Mouse (Mus musculus): ENCODE measurements at regions not wholly inside any gene's neighbourhood (a gene's known extent, or its start where the extent isn't known, plus 50 kb on each side); places are given as distances from the start of the nearest gene placed in this dataset.

DNA sequence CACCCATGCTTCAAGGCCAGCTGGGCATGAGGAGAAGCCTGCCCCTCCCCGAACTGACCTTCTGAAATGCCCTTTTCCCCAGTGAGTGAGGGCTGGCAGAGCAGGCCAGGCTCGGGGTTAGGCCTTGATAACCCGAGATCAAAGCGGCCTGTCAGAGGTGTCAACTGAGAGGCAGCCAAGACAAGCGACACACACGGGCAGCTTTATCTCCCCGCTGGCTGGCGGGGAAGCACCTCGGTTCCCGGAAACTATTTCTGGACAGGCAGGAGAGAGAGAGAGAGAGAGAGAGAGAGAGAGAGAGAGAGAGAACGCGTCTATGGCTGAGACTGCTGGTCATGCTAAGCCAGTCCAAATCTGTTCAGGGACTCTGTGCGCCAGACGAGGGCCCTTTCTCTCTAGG lies 95.3 kb upstream of the Tbx3 start:
- Histone ChIP-seq H3K27me3 (replicated peaks; ENCODE audit: control insufficient read depth, insufficient read depth, low read length) (no peaks in the 10 kb centered on the region), H3K36me3 (ENCODE audit: control insufficient read depth, insufficient read depth, low read length) (no peaks in the 10 kb centered on the region), H3K4me3 (ENCODE audit: low read depth, low read length) (no peak overlapping the region), H3K9me3 (ENCODE audit: control insufficient read depth, low read length) (peaks cover 13% of the 10 kb centered on the region; the same call in 1 of the 2 replicates), H3K4me2 (ENCODE audit: low read length) (no peak overlapping the region), H3K4me1 (replicated peaks; ENCODE audit: control insufficient read depth, insufficient read depth, low read length) (no peaks in the 10 kb centered on the region), H3K9ac (ENCODE audit: low read length) (no peak overlapping the region), H3K27ac (ENCODE audit: low read depth) (no peak overlapping the region)
- 16% methylated on average over 14 of the region's 14 CpGs for WGBS
- DNase-seq (ENCODE audit: low spot score) (no peak), ATAC-seq (replicated peaks; ENCODE audit: low FRiP score, low TSS enrichment, low read depth) (0 out of 2 replicates have a peak, but pooled peaks have one; percentile 40)

DNA sequence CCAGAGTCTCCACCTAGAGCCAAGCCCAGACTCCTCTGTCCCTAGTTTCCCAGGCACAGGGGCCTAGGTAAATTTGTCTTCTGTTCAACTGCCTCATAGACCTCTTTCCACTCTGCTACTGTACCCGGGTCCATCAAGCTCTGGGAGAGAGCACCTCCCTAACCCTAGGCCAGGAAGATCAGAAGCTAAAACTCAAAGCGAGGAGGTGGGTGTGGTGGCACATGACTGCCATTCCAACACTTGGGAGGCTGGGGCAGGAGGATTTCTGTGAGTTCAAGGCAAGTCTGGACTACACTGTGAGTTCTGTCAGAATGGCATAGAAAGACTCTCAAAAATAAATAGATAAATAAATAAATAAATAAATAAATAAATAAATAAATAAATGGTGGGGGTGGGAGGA lies 91.2 kb upstream of the Tbx3 start:
- DNase-seq (ENCODE audit: low spot score) (no peak), ATAC-seq (replicated peaks; ENCODE audit: low FRiP score, low TSS enrichment, low read depth) (no peak)
- no peaks in the 10 kb centered on the region for H3K9me3 ChIP-seq (ENCODE audit: control insufficient read depth, low read length)
- H3K27me3 ChIP-seq (replicated peaks; ENCODE audit: control insufficient read depth, insufficient read depth, low read length), result no peaks in the 10 kb centered on the region
- WGBS, result 90% methylated on average over 2 of the region's 2 CpGs
- H3K9ac ChIP-seq (ENCODE audit: low read length), result no peak overlapping the region
- no peak overlapping the region for H3K27ac ChIP-seq (ENCODE audit: low read depth)
- no peak overlapping the region for H3K4me2 ChIP-seq (ENCODE audit: low read length)
- H3K4me3 ChIP-seq (ENCODE audit: low read depth, low read length), result no peak overlapping the region
- no peaks in the 10 kb centered on the region for H3K4me1 ChIP-seq (replicated peaks; ENCODE audit: control insufficient read depth, insufficient read depth, low read length)
- no peaks in the 10 kb centered on the region for H3K36me3 ChIP-seq (ENCODE audit: control insufficient read depth, insufficient read depth, low read length)

DNA sequence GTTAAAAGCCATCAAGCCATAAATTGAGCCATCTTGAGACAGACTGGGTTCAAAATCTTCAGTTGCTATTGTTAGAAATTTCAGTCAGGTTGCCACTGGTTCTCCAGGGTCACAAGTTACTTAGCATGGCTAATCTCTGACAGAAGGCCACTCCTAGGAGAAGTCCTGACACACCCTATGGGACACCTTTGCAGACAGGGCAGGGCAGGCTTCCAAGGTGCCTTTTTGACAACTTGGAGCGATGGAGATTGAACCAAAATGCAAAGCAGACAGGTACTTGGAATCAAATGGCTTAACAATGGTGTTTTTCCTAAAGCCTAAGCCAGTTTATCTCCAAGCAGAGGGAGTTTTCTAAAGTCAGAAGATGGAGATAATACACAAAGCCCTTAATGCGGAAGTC lies 90.7 kb upstream of the Tbx3 start:
- H3K27me3 ChIP-seq (replicated peaks; ENCODE audit: control insufficient read depth, insufficient read depth, low read length), result no peaks in the 10 kb centered on the region
- H3K4me2 ChIP-seq (ENCODE audit: low read length), result no peak overlapping the region
- WGBS, result 69% methylated on average over 2 of the region's 2 CpGs
- no peak for DNase-seq (ENCODE audit: low spot score)
- ATAC-seq (replicated peaks; ENCODE audit: low FRiP score, low TSS enrichment, low read depth), result no peak
- no peak overlapping the region for H3K9ac ChIP-seq (ENCODE audit: low read length)
- H3K36me3 ChIP-seq (ENCODE audit: control insufficient read depth, insufficient read depth, low read length), result no peaks in the 10 kb centered on the region
- H3K4me1 ChIP-seq (replicated peaks; ENCODE audit: control insufficient read depth, insufficient read depth, low read length), result no peaks in the 10 kb centered on the region
- H3K4me3 ChIP-seq (ENCODE audit: low read depth, low read length), result no peak overlapping the region
- no peak overlapping the region for H3K27ac ChIP-seq (ENCODE audit: low read depth)
- H3K9me3 ChIP-seq (ENCODE audit: control insufficient read depth, low read length), result no peaks in the 10 kb centered on the region

DNA sequence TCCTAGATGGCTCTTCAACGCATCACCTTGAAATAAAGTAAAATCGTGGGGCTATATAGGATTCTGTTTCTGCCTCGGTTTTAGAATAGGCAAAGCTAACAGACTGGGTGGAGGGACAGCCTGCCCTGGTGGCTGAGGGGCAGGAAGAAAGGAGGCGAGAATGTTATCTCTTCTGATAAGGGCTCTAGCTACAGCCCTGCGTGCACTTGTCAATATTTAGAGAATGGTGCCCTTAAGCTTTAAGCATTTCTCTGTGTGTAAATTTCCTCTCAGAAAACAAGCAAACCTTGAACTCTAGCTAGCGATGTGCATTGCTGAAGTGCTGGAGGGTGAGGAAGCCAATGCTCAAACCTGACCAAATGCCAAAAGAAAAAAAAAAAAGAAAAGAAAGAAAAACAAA lies 90.1 kb upstream of the Tbx3 start:
- H3K27me3 ChIP-seq (replicated peaks; ENCODE audit: control insufficient read depth, insufficient read depth, low read length), result no peaks in the 10 kb centered on the region
- no peak overlapping the region for H3K4me3 ChIP-seq (ENCODE audit: low read depth, low read length)
- no peak overlapping the region for H3K27ac ChIP-seq (ENCODE audit: low read depth)
- H3K9ac ChIP-seq (ENCODE audit: low read length), result no peak overlapping the region
- ATAC-seq (replicated peaks; ENCODE audit: low FRiP score, low TSS enrichment, low read depth), result no peak
- no peak for DNase-seq (ENCODE audit: low spot score)
- WGBS, result 44% methylated on average over 6 of the region's 6 CpGs
- no peaks in the 10 kb centered on the region for H3K9me3 ChIP-seq (ENCODE audit: control insufficient read depth, low read length)
- H3K4me2 ChIP-seq (ENCODE audit: low read length), result no peak overlapping the region
- H3K36me3 ChIP-seq (ENCODE audit: control insufficient read depth, insufficient read depth, low read length), result no peaks in the 10 kb centered on the region
- no peaks in the 10 kb centered on the region for H3K4me1 ChIP-seq (replicated peaks; ENCODE audit: control insufficient read depth, insufficient read depth, low read length)

DNA sequence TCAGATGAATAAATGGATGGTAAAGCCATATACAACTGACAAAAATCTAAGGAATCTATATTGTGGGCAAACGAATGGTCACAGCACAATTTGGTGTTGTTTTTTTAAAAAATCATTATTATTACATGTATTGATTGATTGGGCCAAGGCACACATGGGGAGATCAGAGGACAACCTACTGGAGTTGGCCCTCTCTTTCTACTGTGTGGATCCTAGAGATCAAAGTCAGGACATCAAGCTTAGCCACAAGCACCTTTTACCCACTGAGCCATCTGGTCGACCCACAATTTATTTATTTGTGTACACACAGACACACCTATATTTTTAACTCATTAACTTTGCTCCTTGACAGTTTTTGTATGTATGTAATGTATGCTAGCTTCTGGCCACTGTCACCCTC lies 89.7 kb upstream of the Tbx3 start:
- no peaks in the 10 kb centered on the region for H3K9me3 ChIP-seq (ENCODE audit: control insufficient read depth, low read length)
- H3K4me2 ChIP-seq (ENCODE audit: low read length), result no peak overlapping the region
- H3K4me1 ChIP-seq (replicated peaks; ENCODE audit: control insufficient read depth, insufficient read depth, low read length), result no peaks in the 10 kb centered on the region
- H3K27ac ChIP-seq (ENCODE audit: low read depth), result no peak overlapping the region
- H3K27me3 ChIP-seq (replicated peaks; ENCODE audit: control insufficient read depth, insufficient read depth, low read length), result no peaks in the 10 kb centered on the region
- DNase-seq (ENCODE audit: low spot score), result no peak
- no peak for ATAC-seq (replicated peaks; ENCODE audit: low FRiP score, low TSS enrichment, low read depth)
- no peak overlapping the region for H3K4me3 ChIP-seq (ENCODE audit: low read depth, low read length)
- WGBS, result 62% methylated on average over 2 of the region's 2 CpGs
- H3K9ac ChIP-seq (ENCODE audit: low read length), result no peak overlapping the region
- H3K36me3 ChIP-seq (ENCODE audit: control insufficient read depth, insufficient read depth, low read length), result no peaks in the 10 kb centered on the region

DNA sequence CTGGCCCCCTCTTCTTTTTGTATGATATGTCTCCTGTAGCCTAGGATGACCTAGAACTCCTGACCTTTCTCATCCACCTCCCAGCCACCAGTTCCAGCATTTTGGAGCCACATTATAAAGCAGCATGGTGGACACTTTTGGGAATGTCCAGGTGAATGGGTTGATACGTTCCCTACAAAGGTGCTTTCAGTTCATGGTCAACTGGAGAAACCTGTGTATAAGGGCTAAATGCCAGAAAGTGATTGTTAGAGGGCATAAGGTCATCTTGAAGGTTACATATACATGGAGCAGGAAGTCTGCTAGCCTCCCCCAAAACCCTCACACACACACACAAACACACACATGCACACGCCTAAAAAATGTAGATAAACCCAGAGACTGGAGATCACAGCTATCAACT lies 86.1 kb upstream of the Tbx3 start:
- H3K9ac ChIP-seq (ENCODE audit: low read length), result no peak overlapping the region
- no peak for ATAC-seq (replicated peaks; ENCODE audit: low FRiP score, low TSS enrichment, low read depth)
- 70% methylated on average over 2 of the region's 2 CpGs for WGBS
- H3K9me3 ChIP-seq (ENCODE audit: control insufficient read depth, low read length), result no peaks in the 10 kb centered on the region
- H3K4me3 ChIP-seq (ENCODE audit: low read depth, low read length), result no peak overlapping the region
- no peak for DNase-seq (ENCODE audit: low spot score)
- no peaks in the 10 kb centered on the region for H3K36me3 ChIP-seq (ENCODE audit: control insufficient read depth, insufficient read depth, low read length)
- no peak overlapping the region for H3K27ac ChIP-seq (ENCODE audit: low read depth)
- no peaks in the 10 kb centered on the region for H3K27me3 ChIP-seq (replicated peaks; ENCODE audit: control insufficient read depth, insufficient read depth, low read length)
- H3K4me2 ChIP-seq (ENCODE audit: low read length), result no peak overlapping the region
- peaks cover 6% of the 10 kb centered on the region; the same call in 1 of the 2 replicates for H3K4me1 ChIP-seq (replicated peaks; ENCODE audit: control insufficient read depth, insufficient read depth, low read length)

DNA sequence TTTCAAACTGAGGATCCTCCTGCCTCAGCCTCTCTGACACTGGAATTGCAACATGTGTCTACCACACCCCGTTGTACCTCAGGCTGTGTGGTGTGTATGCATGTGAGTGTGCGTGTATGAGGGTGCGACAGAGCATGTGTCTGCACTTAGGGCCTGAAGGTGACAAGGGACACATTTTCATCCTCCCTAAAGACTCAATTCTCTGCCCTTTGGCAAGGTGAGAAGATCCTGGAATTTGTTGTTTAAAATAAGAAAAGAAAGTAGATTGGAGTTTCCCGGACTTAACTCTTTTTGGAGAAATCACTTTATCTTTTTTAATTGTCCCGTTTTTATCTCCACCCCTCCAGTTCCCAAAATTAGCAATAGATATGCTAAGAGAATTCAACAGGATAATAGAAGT lies 85.6 kb upstream of the Tbx3 start:
- H3K27me3 ChIP-seq (replicated peaks; ENCODE audit: control insufficient read depth, insufficient read depth, low read length), result no peaks in the 10 kb centered on the region
- no peak for ATAC-seq (replicated peaks; ENCODE audit: low FRiP score, low TSS enrichment, low read depth)
- no peak for DNase-seq (ENCODE audit: low spot score)
- no peak overlapping the region for H3K4me2 ChIP-seq (ENCODE audit: low read length)
- H3K27ac ChIP-seq (ENCODE audit: low read depth), result no peak overlapping the region
- H3K9me3 ChIP-seq (ENCODE audit: control insufficient read depth, low read length), result no peaks in the 10 kb centered on the region
- no peak overlapping the region for H3K4me3 ChIP-seq (ENCODE audit: low read depth, low read length)
- no peak overlapping the region for H3K9ac ChIP-seq (ENCODE audit: low read length)
- WGBS, result 91% methylated on average over 5 of the region's 5 CpGs
- no peaks in the 10 kb centered on the region for H3K36me3 ChIP-seq (ENCODE audit: control insufficient read depth, insufficient read depth, low read length)
- peaks cover 6% of the 10 kb centered on the region; the same call in 1 of the 2 replicates for H3K4me1 ChIP-seq (replicated peaks; ENCODE audit: control insufficient read depth, insufficient read depth, low read length)

DNA sequence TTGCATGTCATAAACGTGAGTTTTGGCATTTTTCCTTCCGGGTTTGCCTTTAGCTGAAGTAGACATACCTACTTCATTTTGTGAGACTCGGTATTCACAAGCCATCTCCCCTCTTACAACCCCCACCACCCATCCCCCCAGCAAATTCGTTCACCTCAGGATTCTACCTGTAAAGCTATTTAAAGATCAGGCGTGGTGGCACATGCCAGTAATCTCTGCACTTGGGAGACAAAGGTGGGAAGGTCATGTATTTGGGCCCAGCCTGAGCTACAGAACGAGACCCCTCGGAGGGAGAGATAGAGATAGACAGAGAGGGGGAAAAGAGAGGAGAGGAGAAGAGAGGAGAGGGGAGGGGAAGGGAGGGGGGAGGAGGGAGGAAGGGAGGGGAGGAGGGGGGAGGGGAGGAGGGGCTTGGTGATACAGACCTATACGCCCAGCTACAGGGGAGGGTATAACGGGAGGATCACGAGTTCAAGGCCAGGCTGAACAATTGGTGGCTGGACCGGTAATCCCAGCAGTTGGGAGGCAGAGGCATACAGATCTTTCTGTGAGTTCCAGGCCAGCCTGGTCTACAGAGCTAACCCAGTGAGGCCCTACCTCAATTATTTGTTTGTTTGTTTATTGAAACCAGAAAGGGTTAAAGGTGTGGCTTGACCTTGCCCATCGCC lies 83.9 kb upstream of the Tbx3 start:
- 79% methylated on average over 12 of the region's 12 CpGs for WGBS
- Histone ChIP-seq H3K4me1 (replicated peaks; ENCODE audit: control insufficient read depth, insufficient read depth, low read length) (peaks cover 6% of the 10 kb centered on the region; the same call in 1 of the 2 replicates), H3K9ac (ENCODE audit: low read length) (no peak overlapping the region), H3K4me2 (ENCODE audit: low read length) (no peak overlapping the region), H3K27ac (ENCODE audit: low read depth) (no peak overlapping the region), H3K27me3 (replicated peaks; ENCODE audit: control insufficient read depth, insufficient read depth, low read length) (no peaks in the 10 kb centered on the region), H3K36me3 (ENCODE audit: control insufficient read depth, insufficient read depth, low read length) (no peaks in the 10 kb centered on the region), H3K4me3 (ENCODE audit: low read depth, low read length) (no peak overlapping the region), H3K9me3 (ENCODE audit: control insufficient read depth, low read length) (no peaks in the 10 kb centered on the region)
- ATAC-seq (replicated peaks; ENCODE audit: low FRiP score, low TSS enrichment, low read depth) (no peak), DNase-seq (ENCODE audit: low spot score) (no peak)

DNA sequence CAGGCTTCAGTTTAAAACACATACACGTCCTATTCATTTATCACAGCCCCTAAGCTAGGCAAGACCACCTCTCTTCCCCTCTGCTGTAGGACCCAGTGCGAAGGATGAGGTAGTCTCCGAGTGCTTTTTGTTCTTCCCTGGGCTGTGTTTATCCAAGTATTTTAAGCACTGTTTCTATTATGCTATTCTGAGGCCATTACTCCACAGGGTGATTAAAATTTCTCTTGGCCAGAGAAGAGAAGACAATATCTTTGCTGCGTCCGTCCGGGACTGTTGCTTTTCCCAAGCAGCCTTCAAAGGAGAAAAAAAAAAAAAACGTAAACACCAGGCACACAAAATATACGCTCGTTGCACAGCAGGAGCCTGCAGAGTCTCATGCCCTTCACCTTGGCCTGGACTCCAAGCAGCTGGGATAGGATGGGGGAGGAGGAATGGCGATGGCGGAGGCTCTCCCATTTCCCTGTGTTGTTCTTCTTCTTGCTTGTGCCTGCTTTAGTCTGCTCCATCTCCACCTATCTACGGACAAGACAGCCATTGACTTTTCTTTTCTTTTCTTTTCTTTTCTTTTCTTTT lies 83.1 kb upstream of the Tbx3 start:
- Histone ChIP-seq H3K27ac (ENCODE audit: low read depth) (no peak overlapping the region), H3K4me1 (replicated peaks; ENCODE audit: control insufficient read depth, insufficient read depth, low read length) (peaks cover 6% of the 10 kb centered on the region; the same call in 1 of the 2 replicates), H3K4me2 (ENCODE audit: low read length) (0 out of 2 replicates have a peak overlapping the region, but pooled peaks have one; percentile 3), H3K9me3 (ENCODE audit: control insufficient read depth, low read length) (no peaks in the 10 kb centered on the region), H3K27me3 (replicated peaks; ENCODE audit: control insufficient read depth, insufficient read depth, low read length) (no peaks in the 10 kb centered on the region), H3K36me3 (ENCODE audit: control insufficient read depth, insufficient read depth, low read length) (no peaks in the 10 kb centered on the region), H3K9ac (ENCODE audit: low read length) (no peak overlapping the region), H3K4me3 (ENCODE audit: low read depth, low read length) (no peak overlapping the region)
- 32% methylated on average over 12 of the region's 12 CpGs for WGBS
- DNase-seq (ENCODE audit: low spot score), result no peak
- ATAC-seq (replicated peaks; ENCODE audit: low FRiP score, low TSS enrichment, low read depth), result no peak

Measured in intestine, embryonic 14.5 days (tissue).